Mouse (Mus musculus): Measurements from ENCODE around the gene Rpl32. TPM values are rescaled to one million over a fixed set of nuclear protein-coding genes. Genes with fewer than 3 reads are reported as not detected.

Gene Rpl32
- 1,065 and 1,071 TPM in 2 replicates for polyA plus RNA-seq (2014; fragmentation: Nextera tagmentation; extraction: Ambion mirVana)

DNA sequence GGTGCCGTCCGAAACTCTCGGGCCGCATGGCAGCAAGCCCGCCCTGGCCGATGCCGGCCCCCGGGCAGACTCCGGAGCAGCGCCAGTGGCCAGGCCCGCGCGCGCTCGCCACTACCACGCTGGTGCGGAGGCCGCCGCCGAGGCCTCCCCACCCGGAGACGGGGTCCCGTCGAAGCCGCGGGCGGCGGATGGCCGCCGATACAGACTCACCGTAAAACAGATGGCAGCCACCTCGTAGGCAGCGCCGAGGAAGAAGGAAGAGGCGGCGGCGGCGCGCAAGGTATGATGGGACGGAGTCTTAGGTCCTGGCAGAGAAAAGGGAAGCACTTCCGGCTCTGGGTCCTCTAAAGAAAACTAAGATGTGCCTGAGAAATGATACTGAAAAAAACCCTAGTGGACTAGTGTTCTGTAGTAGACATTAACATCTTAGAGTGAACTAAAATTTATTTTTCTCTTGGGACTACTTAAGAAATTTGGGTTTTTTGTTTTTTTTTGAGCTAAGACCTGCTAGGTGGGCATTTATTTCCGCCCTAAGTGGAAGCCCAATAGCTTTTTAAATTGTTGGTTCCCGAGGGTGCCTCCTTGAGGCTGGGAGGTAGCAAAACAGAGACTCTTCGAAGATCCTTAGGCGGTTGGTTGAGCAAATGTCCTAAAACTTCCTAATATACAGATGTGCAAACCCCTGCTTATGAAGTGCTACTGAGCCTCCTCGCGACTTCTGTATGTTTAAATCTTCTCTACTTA, at the start of gene Rpl32:
TSS of gene Rpl32 (minus strand) at position 260 of the 744 bp plus-strand sequence.
- H3K27ac ChIP-seq (ENCODE audit: low read depth, low read length), result peak within 1 kb of the TSS; percentile 89
- ATAC-seq (ENCODE audit: low read depth), result peak; percentile 87
- no peaks in the 10 kb centered on the region for H3K27me3 ChIP-seq (ENCODE audit: control insufficient read depth, insufficient read depth, low read length)
- peaks cover 16% of the 10 kb centered on the region for H3K4me1 ChIP-seq (ENCODE audit: control insufficient read depth, insufficient read depth, low read length)
- peaks cover 35% of the 10 kb centered on the region for H3K36me3 ChIP-seq (ENCODE audit: control insufficient read depth, insufficient read depth, low read length)
- H3K9ac ChIP-seq (replicated peaks; ENCODE audit: low read depth, low read length), result peak within 1 kb of the TSS; percentile 92
- H3K4me2 ChIP-seq (ENCODE audit: low read depth, low read length), result peak within 1 kb of the TSS; percentile 78
- under 1% methylated on average over 47 of the region's 47 CpGs for WGBS
- H3K9me3 ChIP-seq (ENCODE audit: control insufficient read depth, low read length), result no peaks in the 10 kb centered on the region
- H3K4me3 ChIP-seq (ENCODE audit: low read depth, low read length), result peak within 1 kb of the TSS; percentile 97

DNA sequence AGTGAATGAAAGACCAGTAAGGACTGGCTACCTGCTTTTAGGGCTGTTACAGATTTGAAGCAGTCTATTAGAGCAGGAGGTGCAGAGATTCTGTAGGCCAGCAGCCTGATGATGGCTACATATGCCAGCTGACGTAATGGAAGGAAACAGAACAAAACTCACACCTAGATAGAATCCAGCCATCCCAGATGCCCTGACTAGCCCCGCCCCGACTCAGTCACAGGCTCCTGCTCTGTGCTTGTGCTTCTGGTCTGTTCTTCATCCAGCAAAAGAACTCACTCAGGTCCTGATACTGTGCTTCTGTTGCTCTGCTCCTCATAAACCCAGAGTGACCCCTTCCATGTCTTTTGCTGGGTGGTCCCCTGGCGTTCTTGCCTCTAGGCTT, 47.8 kb upstream of the Rpl32 start:
- Histone ChIP-seq H3K36me3 (ENCODE audit: control insufficient read depth, insufficient read depth, low read length) (no peaks in the 10 kb centered on the region), H3K4me2 (ENCODE audit: low read depth, low read length) (no peak overlapping the region), H3K9me3 (ENCODE audit: control insufficient read depth, low read length) (no peaks in the 10 kb centered on the region), H3K27ac (ENCODE audit: low read depth, low read length) (no peak overlapping the region), H3K4me3 (ENCODE audit: low read depth, low read length) (no peak overlapping the region), H3K9ac (replicated peaks; ENCODE audit: low read depth, low read length) (no peak overlapping the region), H3K27me3 (ENCODE audit: control insufficient read depth, insufficient read depth, low read length) (no peaks in the 10 kb centered on the region), H3K4me1 (ENCODE audit: control insufficient read depth, insufficient read depth, low read length) (peaks cover 7% of the 10 kb centered on the region; the same call in 1 of the 2 replicates)
- ATAC-seq (ENCODE audit: low read depth), result no peak
- 86% methylated on average over 4 of the region's 4 CpGs for WGBS

DNA sequence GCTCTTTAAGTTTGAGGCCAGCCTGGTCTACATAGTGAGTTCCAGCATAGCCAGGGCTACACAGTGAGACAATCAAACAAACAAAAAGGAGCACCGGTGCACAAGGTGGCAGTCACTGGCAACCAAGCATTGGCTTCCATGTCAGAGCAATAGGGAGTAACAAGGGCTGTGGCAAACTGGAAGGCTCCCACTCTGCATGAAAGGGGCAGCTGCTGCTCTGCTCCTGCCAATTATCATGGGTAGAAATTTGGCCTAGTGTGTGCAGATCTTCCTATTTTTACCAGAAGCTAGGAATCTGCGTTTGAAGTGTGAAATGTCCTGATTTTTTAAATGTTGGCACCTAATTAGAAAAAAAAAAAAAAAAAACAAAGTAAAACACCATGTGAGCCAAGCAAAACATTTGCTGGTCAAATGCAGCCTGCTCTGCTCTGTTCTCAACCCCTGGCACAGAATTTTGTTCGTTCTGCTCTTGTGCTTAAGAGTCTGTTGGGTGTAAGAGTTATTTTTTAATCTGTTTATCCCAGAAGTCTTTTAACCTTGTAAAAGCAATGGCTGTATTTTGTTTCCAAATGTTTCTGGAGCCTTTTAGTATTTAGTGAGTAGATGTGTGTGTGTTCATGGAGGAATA, 47.3 kb upstream of the Rpl32 start:
- no peaks in the 10 kb centered on the region for H3K9me3 ChIP-seq (ENCODE audit: control insufficient read depth, low read length)
- no peak overlapping the region for H3K9ac ChIP-seq (replicated peaks; ENCODE audit: low read depth, low read length)
- 95% methylated on average over 3 of the region's 3 CpGs for WGBS
- H3K27me3 ChIP-seq (ENCODE audit: control insufficient read depth, insufficient read depth, low read length), result no peaks in the 10 kb centered on the region
- no peaks in the 10 kb centered on the region for H3K36me3 ChIP-seq (ENCODE audit: control insufficient read depth, insufficient read depth, low read length)
- H3K4me3 ChIP-seq (ENCODE audit: low read depth, low read length), result no peak overlapping the region
- peaks cover 7% of the 10 kb centered on the region; the same call in 1 of the 2 replicates for H3K4me1 ChIP-seq (ENCODE audit: control insufficient read depth, insufficient read depth, low read length)
- H3K4me2 ChIP-seq (ENCODE audit: low read depth, low read length), result no peak overlapping the region
- no peak for ATAC-seq (ENCODE audit: low read depth)
- no peak overlapping the region for H3K27ac ChIP-seq (ENCODE audit: low read depth, low read length)

DNA sequence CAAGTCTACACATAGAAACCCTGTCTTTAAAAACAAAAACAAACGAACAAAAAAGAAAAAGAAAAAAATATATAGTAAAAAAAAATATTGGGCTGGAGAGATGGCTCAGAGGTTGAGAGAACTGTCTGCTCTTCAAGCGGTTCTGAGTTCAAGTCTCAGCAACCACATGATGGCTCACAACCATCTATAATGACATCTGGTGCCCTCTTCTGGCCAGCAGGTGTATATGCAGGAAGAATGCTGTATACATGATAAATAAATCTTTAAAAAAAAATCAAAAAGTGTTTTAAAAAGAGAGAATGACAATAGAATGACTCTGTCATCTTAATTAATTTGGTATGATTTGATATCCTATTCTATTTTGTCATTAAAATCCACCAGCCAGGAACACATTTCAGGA, 45.9 kb upstream of the Rpl32 start:
- no peak overlapping the region for H3K4me2 ChIP-seq (ENCODE audit: low read depth, low read length)
- H3K4me3 ChIP-seq (ENCODE audit: low read depth, low read length), result no peak overlapping the region
- H3K27ac ChIP-seq (ENCODE audit: low read depth, low read length), result no peak overlapping the region
- no peak for ATAC-seq (ENCODE audit: low read depth)
- 79% methylated on average over 2 of the region's 2 CpGs for WGBS
- peaks cover 7% of the 10 kb centered on the region; the same call in 1 of the 2 replicates for H3K4me1 ChIP-seq (ENCODE audit: control insufficient read depth, insufficient read depth, low read length)
- H3K9ac ChIP-seq (replicated peaks; ENCODE audit: low read depth, low read length), result no peak overlapping the region
- no peaks in the 10 kb centered on the region for H3K36me3 ChIP-seq (ENCODE audit: control insufficient read depth, insufficient read depth, low read length)
- H3K9me3 ChIP-seq (ENCODE audit: control insufficient read depth, low read length), result no peaks in the 10 kb centered on the region
- H3K27me3 ChIP-seq (ENCODE audit: control insufficient read depth, insufficient read depth, low read length), result no peaks in the 10 kb centered on the region

DNA sequence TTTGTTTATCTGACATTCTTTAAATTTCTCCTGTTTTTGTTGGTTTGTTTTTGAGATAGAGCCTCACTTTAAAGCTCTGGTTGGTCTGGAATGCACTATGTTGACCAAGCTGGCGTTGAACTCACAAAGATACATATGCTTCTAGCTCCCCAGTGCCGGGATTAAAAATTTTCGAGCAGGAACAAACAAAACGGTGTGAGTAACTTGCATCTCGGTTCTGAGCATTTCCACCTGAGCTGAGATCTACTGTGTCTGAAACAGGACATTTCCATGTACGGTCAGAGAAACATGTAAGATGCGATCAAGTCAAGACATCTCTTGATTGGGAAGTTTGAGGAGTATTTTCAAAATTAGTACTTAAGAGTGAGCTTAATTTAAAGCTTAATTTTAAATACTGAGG, 45.4 kb upstream of the Rpl32 start:
- Histone ChIP-seq H3K4me2 (ENCODE audit: low read depth, low read length) (peak overlapping the region; percentile 75), H3K27ac (ENCODE audit: low read depth, low read length) (peak overlapping the region; percentile 60), H3K4me3 (ENCODE audit: low read depth, low read length) (peak overlapping the region; percentile 43), H3K9me3 (ENCODE audit: control insufficient read depth, low read length) (no peaks in the 10 kb centered on the region), H3K4me1 (ENCODE audit: control insufficient read depth, insufficient read depth, low read length) (peaks cover 7% of the 10 kb centered on the region; the same call in 1 of the 2 replicates), H3K36me3 (ENCODE audit: control insufficient read depth, insufficient read depth, low read length) (no peaks in the 10 kb centered on the region), H3K27me3 (ENCODE audit: control insufficient read depth, insufficient read depth, low read length) (no peaks in the 10 kb centered on the region), H3K9ac (replicated peaks; ENCODE audit: low read depth, low read length) (peak overlapping the region; percentile 46)
- ATAC-seq (ENCODE audit: low read depth), result no peak
- 49% methylated on average over 7 of the region's 7 CpGs for WGBS

DNA sequence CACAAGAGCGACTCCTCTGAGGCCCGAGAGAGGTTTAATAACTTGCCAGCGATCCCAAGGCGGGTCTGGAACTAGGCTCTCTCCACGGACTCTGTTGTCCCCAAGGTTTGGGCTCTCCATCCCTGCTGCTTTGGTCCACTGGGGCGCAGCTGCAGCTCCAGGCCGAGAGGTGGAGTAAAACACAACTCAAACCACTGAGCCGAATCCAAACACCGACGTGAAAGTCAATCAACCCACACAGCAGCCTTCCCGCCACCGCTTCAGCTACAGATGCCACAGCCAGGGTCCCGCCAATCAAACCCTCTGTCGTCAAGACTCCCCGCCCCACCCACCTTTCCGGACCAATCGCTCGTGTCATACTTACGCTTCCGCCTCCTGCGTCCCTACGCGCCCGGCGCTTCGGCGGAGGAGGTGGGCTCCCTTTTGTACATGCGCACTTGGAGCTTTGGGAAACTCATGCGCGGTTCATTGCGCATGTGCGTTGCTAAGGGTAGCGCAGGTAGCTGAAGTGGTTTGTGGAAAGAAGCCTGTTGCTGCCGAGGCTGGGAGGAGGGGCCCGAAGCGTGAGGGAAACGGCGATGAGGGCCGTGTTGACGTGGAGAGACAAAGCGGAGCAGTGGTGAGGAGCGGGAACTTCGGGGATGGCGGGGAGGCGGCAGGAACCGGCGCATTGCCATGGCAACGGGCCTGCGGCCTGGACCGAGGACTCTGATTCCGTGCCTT, 44.7 kb upstream of the Rpl32 start, which contains the start of the genes Mbd4 and Ift122:
TSS of gene Mbd4 (minus strand) at position 281 of the 723 bp plus-strand sequence.
TSS of gene Ift122 (plus strand) at position 380 of the 723 bp plus-strand sequence.
- Histone ChIP-seq H3K9me3 (ENCODE audit: control insufficient read depth, low read length) (no peaks in the 10 kb centered on the region), H3K4me1 (ENCODE audit: control insufficient read depth, insufficient read depth, low read length) (peaks cover 7% of the 10 kb centered on the region; the same call in 1 of the 2 replicates), H3K27me3 (ENCODE audit: control insufficient read depth, insufficient read depth, low read length) (no peaks in the 10 kb centered on the region), H3K9ac (replicated peaks; ENCODE audit: low read depth, low read length) (peak within 1 kb of the TSS; percentile 61), H3K27ac (ENCODE audit: low read depth, low read length) (peak within 1 kb of the TSS; percentile 64), H3K4me3 (ENCODE audit: low read depth, low read length) (peak within 1 kb of the TSS; percentile 43), H3K4me2 (ENCODE audit: low read depth, low read length) (peak within 1 kb of the TSS; percentile 75), H3K36me3 (ENCODE audit: control insufficient read depth, insufficient read depth, low read length) (no peaks in the 10 kb centered on the region)
- WGBS, result under 1% methylated on average over 51 of the region's 51 CpGs
- peak; percentile 99 for ATAC-seq (ENCODE audit: low read depth)

DNA sequence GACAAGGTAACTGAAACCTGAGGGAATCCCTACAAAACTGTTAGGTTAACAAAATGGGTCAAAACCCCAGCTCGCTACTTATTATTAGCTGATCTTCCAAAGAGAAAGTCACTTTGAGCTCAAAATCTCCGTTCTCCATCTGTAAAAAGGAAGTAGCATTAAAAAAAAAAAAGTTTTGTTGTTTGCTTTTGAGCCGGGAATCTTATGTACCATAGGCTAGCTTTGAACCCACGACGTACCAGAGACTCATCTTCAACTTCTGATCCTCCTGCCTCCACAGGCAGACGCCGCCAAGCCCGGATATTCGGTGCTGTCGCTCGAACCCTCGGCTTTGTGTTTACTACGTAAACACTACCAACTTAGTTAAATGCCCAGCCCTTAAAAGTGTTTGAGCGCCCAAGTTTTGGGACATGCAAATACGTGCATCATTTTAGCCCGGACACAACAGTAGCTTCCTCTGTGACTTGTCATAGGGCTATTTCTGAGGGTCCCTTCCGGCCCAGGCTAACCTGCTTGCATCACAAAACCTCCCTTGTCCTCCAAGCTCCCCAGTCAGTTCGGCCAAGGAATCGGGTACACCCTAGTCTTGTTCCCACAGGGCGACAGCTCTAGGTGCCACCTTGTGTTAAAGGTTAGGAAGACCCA, 44.0 kb upstream of the Rpl32 start:
- Histone ChIP-seq H3K4me1 (ENCODE audit: control insufficient read depth, insufficient read depth, low read length) (peaks cover 7% of the 10 kb centered on the region; the same call in 1 of the 2 replicates), H3K27me3 (ENCODE audit: control insufficient read depth, insufficient read depth, low read length) (no peaks in the 10 kb centered on the region), H3K9me3 (ENCODE audit: control insufficient read depth, low read length) (no peaks in the 10 kb centered on the region), H3K9ac (replicated peaks; ENCODE audit: low read depth, low read length) (peak overlapping the region; percentile 61), H3K36me3 (ENCODE audit: control insufficient read depth, insufficient read depth, low read length) (no peaks in the 10 kb centered on the region), H3K27ac (ENCODE audit: low read depth, low read length) (peak overlapping the region; percentile 64), H3K4me3 (ENCODE audit: low read depth, low read length) (peak overlapping the region; percentile 43), H3K4me2 (ENCODE audit: low read depth, low read length) (peak overlapping the region; percentile 75)
- ATAC-seq (ENCODE audit: low read depth), result no peak
- WGBS, result 6% methylated on average over 20 of the region's 20 CpGs

DNA sequence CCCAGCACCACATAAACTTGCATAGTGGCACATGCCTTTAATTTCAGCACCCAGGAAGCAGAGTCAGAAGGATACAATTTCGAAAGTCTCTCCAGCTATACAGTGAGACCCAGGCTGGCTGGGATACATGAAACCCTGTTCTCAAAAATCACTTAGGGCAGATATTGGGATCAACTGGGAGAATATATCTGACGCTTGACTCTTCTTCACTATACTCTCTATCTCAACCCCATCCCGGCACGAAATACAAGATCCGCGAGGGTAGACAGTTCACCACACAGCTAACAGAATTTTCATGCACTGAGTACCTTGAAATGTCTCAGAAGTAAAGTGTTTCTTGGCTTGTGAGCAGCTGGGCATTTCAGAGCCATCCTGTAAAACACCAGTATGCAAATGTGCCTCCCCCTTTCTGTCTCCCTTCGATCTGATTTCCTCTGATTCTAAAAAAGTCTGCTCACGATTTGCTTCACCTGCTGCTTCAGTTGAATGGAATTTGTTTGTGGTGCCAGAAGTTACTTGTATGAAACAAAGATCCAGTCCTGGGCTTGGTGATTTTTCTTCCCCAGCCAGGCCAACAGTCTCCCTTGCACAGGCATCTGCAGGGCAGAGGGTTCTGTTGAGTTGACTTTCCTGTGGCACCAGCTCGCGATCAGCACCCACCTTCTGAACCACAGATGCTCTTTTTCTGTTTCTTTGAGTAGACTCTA, 40.2 kb upstream of the Rpl32 start:
- H3K27ac ChIP-seq (ENCODE audit: low read depth, low read length), result no peak overlapping the region
- H3K9ac ChIP-seq (replicated peaks; ENCODE audit: low read depth, low read length), result no peak overlapping the region

More for the DNA sequence above, 40.2 kb upstream of the Rpl32 start:
- WGBS, result 96% methylated on average over 10 of the region's 10 CpGs
- Histone ChIP-seq H3K36me3 (ENCODE audit: control insufficient read depth, insufficient read depth, low read length) (0 out of 2 replicates have a peak, but pooled peaks cover 3% of the 10 kb centered on the region), H3K4me2 (ENCODE audit: low read depth, low read length) (no peak overlapping the region), H3K4me3 (ENCODE audit: low read depth, low read length) (no peak overlapping the region), H3K27me3 (ENCODE audit: control insufficient read depth, insufficient read depth, low read length) (no peaks in the 10 kb centered on the region), H3K4me1 (ENCODE audit: control insufficient read depth, insufficient read depth, low read length) (peaks cover 7% of the 10 kb centered on the region; the same call in 1 of the 2 replicates), H3K9me3 (ENCODE audit: control insufficient read depth, low read length) (no peaks in the 10 kb centered on the region)
- ATAC-seq (ENCODE audit: low read depth), result no peak

Data from neural tube, embryonic 14.5 days (tissue).